Mouse (Mus musculus): ENCODE results near the gene Sgcd.
"Not testable (repeated sequence)": the region's sequence is repeated elsewhere in the genome, so short reads cannot be mapped to it uniquely, and the experiment has no call there.

The Sgcd gene

DNA sequence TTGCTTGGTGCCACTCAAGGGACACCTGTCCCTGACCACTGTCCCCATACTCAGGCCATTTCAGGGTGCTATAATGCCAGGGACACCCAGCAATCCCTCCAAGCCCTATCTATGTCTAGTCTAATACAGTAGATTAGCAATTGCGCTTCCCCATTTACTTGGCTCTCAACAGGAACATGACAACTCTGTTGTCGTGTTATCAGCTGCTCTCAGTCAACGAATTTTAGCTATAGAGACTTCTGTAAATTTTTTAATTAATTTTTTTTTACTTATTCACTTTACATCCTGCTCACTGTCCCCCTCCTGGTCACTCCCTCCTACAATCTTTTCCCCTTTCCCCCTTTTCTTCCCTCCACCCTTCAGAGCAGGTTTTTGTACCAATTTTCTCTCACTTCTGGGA is 542.4 kb downstream of the Sgcd start:
- no peak for DNase-seq

- no peak for DNase-seq
Measured at GRCm38 (mm10) chr11:47445683-47446082, 543.1 kb downstream of the Sgcd start.

DNA sequence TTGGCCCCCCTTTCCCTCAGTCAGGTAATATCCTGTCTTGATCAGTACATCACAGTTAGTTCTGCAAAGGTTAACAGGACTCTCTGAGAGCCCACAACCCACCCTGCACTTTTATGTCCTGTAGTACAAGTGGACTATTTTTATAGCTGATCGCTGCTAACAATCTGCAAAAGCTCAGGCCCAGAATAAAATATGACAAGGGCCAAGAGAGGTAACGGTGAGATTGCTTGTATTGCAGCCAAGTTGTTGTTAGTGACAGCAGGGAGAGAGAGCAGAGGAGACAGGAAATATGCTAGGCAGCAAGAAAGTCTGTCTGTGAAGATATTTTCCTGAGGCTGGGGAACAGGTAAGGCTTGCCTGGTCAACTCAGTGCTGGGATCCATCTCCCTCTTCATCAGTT is 546.5 kb downstream of the Sgcd start:
- DNase-seq = no peak

DNA sequence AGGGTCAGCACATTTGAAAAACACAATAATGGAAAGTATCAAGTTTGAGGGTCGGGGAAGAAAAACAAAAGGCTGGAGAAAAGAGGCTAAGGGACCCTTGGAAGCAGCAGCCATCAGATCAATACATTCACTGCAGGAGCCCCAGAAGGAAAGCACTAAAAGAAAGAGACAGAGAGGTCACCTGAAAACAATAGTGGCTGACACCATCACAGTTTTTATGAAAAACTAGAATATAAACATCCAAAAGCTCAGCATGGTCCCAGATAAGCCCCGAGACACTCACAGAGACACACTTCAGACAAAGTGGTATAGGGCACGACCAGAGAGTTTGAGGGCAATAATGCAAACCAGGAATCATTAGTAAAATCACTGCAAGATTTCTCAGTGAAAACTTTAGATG is 589.2 kb downstream of the Sgcd start:
- no peak for DNase-seq

- DNase-seq = not testable (repeated sequence)
Measured at GRCm38 (mm10) chr11:47390798-47391197, 598.0 kb downstream of the Sgcd start.

DNA sequence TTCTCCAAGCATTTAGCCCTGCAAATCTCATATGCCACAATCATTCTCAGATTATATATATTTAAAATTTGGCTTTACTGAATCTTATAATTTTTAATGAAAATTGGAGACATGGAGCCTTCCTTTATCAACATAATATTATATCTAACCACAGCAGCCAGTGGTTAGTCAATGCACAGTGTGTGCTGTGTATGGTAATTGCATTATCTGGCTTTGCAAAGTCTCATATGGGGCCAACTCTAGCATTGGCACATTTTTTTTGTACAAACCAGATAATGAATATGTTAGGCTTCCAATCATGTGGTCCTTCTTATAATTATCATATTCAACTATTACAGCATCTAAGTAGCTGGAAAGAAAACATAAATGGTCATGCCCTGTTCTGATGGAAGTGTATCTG is 599.4 kb downstream of the Sgcd start:
- no peak for DNase-seq

DNA sequence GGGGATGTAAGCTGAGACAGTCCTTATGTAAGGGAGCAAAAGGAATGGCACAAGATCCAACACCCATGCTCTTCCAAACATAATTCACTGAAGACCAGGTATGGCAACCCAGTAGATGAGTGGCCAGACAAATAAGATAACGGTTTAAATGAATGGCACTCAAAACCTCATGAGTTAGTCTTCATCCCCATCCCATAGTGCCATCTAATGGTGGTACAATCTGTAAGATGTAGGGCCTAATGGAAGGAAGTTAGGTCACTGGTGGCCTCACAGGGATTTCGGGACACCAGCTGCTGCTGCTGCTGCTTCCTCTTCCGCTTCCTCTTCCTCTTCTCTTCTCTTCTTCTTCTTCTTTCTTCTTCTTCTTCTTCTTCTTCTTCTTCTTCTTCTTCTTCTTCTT is 601.0 kb downstream of the Sgcd start:
- no peak for DNase-seq

- DNase-seq = no peak
Measured at GRCm38 (mm10) chr11:47386136-47386535, 602.6 kb downstream of the Sgcd start.

GRCm38 (mm10) chr11:47379630-47379958 is 609.2 kb downstream of the Sgcd start:
- DNase-seq = no peak

- DNase-seq = no peak
Measured at GRCm38 (mm10) chr11:47378843-47379629, 609.7 kb downstream of the Sgcd start.

GRCm38 (mm10) chr11:47377421-47377820 is 611.3 kb downstream of the Sgcd start:
- no peak for DNase-seq

GRCm38 (mm10) chr11:47376915-47377314 is 611.9 kb downstream of the Sgcd start:
- no peak for DNase-seq

DNA sequence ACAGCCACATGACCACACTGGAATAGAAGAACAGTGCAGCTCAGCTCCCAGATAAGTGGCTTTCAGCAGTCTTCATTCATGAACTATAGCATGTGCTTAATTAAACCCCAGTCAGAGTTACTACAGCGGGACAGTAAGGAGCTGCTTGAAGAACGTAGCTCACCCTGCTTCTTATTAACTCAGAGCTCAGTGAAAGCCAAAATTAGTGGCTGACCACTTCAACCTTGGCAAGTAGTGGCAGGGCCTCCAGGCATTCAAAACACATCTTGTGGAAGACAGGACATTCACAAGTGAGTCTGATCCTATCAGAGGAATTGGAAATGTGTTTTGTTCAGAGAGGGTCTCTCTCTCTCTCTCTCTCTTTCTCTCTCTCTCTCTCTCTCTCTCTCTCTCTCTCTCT is 617.2 kb downstream of the Sgcd start:
- DNase-seq = no peak

GRCm38 (mm10) chr11:47351585-47351984 is 637.2 kb downstream of the Sgcd start:
- DNase-seq = no peak

- DNase-seq = no peak
Measured at GRCm38 (mm10) chr11:47343486-47343885, 645.3 kb downstream of the Sgcd start.

DNA sequence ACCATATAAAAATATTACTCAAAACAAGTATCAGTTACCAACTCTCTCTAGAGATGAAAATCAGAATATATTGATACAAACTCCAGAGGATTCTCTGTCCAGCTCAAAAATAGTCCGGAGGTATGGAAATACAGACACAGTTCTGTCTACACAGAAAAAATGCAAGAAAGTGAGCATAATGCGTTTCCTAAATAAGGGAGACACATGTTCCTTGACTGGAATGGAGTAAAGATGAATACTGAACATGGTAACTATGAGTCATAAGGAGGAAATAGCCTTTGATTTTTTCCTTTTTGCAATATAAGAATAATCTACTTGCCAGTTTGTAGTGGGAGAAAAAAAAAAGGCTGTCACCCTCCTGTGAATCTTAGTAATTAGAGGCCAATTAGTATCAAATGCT is 655.1 kb downstream of the Sgcd start:
- no peak for DNase-seq

DNA sequence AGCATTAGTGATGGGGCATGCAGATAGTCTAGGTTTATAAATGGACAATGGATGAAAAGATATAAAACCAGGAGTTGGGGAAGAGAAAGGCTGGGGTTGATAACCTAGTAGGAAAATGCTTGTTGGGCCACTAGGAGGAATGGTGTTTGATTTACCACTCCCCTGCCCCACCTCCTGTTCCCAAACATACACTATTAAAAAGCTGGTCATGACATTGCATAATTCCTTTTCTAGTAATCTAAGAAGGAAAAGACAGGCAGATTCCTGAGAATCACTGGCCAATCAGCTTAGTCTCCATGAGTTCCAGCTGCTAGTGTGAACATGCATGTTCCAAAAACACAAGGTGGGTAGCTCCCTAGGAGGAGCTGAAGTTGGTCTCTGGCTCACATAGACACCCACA is 683.2 kb downstream of the Sgcd start:
- no peak for DNase-seq

DNA sequence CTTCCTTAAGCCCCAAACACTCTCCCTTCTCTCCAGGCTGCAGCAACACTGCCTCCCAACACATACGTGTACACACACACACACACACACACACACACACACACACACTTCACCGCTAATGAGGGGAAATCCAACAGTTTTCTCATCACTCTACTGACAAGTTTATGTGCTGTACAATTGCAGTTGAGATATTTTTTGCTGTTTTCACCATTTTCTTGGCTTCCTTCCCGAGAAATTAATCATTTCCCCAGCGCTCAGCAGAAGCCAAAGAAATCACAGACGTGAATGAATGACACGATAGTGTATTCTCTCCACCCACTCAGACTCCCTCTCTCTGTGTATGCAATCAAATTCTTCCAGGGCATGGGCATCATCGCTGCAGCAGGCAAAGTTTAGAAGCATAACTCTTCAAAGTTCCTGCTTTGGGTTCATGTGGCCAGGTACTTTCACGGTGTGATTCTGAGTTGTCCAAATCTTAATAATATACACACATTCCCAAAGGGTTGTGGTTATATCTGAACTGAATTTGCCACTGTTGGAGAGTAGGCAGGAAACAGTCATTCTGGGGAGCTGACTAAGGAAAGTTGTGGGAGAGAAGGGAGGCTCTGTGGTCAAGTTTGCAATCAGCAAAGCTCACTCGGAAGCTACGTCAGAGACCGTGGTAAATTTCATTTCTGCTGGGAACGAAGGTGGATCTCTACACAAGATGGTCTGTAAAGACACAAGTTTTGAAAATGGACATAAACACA is 683.9 kb downstream of the Sgcd start:
- DNase-seq = no peak

- DNase-seq = no peak
Measured at GRCm38 (mm10) chr11:47299777-47300176, 689.0 kb downstream of the Sgcd start.

GRCm38 (mm10) chr11:47297805-47298340 is 690.9 kb downstream of the Sgcd start:
- no peak for DNase-seq

DNA sequence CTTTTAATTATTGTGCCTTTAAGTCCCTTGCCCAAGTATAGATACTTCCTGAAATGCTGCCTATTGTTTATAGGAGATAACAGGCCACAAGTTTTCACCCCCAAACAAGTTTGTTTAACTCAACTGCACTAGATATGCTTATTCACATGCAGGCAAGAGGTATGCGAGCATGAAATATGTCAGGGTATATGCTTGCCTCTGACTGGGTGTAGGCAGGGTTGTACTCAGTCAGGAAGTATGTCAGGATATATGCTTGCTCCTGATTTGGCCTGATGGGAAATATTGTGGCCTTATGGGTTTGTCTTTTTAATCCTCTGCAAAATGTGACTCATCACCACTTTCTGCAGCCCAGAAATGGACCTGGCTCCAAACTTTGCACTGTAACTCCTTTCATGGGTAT is 694.0 kb downstream of the Sgcd start:
- no peak for DNase-seq

DNA sequence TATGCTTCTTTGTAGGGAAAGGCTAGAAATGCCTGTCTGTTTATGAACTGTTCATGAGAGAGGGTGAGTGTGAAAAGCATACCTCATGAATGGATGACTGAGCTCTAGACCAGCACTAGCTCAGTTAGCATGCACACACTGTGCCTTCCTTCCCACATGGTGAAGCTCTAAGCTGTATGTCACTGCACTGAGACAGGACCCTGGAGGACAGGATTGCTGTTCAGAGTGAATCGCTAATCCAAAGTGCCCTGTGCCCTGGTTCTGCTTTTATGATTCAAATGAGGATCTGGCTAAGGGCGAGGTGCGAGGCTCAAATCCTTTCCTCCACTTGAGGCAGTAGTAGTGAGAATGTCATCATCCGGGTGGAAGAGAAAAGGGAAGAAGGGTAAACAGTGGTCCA is 712.2 kb downstream of the Sgcd start:
- no peak for DNase-seq

DNA sequence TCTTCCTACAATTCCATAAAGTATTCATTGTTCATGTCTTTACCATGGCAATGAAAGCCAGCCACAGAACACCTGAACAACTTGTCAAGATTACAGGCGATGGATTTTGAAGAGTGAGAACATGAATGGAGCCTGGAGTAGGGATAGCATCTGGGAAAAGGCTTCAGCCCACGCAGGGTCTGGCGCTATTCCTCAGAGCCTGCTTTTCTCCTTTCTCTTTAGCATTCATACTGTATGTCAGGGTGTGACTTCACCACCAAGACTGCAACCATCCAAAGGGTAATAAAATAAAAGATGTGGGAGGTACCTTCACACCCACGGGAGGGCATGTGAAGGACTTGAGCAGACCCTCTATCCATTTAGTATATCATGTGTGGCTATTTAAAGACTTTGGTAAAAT is 720.2 kb downstream of the Sgcd start:
- no peak for DNase-seq

DNA sequence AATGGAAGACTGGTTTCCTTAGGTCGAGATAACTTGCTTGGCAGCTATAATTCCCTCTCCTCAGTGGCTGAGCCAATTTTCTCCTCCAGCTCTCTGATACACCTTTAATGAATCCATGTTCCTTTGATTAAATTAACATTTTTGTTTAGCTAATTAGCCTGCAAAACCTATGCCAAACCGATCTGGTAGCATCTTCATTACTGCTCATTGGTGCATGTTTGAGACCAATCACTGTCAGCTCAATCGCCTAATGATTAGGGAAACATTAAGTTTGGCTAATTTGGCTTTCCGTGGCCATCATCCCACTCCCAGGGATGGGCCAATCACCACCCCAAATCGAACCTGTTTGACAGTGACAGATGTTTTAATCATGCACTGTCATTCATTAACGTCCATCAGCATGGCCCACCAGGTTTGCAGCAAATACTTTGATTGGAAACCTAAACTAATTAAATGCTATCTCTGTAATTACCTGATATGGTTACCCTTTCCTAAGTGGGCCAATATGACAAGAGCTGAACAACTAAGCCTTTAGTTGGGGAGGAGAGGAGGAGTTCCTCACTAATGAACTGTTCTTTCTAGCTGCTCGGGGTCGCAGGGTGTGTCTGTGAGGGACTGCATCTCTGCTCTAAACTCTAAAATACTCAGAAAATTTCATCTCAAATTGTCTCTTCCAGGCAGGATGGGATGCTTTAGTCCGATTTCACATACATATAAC is 724.3 kb downstream of the Sgcd start:
- no peak for DNase-seq
